Mouse (Mus musculus): Measurements from ENCODE around the gene Rhox2c. TPM values are rescaled to one million over a fixed set of nuclear protein-coding genes. Genes with fewer than 3 reads are reported as not detected.
"Not testable (repeated sequence)": the region's sequence is repeated elsewhere in the genome, so short reads cannot be mapped to it uniquely, and the experiment has no call there.

Rhox2c gene
- polyA plus RNA-seq (2016; fragmentation: Nextera tagmentation; extraction: Ambion mirVana), result not detected in 2 replicates

DNA sequence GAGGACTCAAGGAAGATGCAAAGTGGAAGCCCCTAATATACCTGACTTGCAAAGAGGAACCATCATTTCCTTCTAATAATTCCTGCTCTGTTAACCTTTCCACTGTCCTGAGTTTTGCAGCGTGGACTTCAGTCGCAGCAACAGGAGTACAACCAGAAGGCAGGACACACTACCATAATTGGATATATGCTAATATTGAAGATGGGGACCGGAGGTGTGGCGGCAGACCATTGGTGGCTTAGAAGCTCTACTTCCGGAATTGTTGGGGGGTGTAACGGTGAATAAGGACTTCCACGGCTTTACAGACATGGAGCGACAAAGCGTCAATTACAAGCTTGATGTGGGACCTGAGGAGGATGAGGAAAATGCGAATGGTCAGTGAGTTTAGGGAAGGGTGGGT is at the start of gene Rhox2c:
Gene Rhox2c, plus strand, starts transcription at position 301 of the 400 bp plus-strand sequence.
- H3K4me2 ChIP-seq; H3K9ac ChIP-seq; H3K9me3 ChIP-seq (replicated peaks); H3K27me3 ChIP-seq (replicated peaks); ATAC-seq; H3K27ac ChIP-seq; H3K36me3 ChIP-seq; H3K4me3 ChIP-seq; H3K4me1 ChIP-seq: not testable (repeated sequence)
- WGBS (ENCODE audit: insufficient replicate concordance), result 81% methylated on average over 9 of the region's 10 CpGs

DNA sequence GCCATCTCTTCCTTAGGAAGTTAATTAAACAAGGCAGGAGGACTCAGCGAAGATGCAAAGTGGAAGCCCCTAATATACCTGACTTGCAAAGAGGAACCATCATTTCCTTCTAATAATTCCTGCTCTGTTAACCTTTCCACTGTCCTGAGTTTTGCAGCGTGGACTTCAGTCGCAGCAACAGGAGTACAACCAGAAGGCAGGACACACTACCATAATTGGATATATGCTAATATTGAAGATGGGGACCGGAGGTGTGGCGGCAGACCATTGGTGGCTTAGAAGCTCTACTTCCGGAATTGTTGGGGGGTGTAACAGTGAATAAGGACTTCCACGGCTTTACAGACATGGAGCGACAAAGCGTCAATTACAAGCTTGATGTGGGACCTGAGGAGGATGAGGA is 41.7 kb upstream of the Rhox2c start, which contains the start of gene Rhox2b:
Gene Rhox2b, plus strand, starts transcription at position 301 of the 400 bp plus-strand sequence.
- not testable (repeated sequence) for H3K4me1 ChIP-seq; H3K27ac ChIP-seq; H3K36me3 ChIP-seq; H3K4me3 ChIP-seq; H3K9ac ChIP-seq; H3K27me3 ChIP-seq (replicated peaks); ATAC-seq; H3K4me2 ChIP-seq; H3K9me3 ChIP-seq (replicated peaks)
- no CpG with 5 or more reads among the region's 9 CpGs for WGBS (ENCODE audit: insufficient replicate concordance)

DNA sequence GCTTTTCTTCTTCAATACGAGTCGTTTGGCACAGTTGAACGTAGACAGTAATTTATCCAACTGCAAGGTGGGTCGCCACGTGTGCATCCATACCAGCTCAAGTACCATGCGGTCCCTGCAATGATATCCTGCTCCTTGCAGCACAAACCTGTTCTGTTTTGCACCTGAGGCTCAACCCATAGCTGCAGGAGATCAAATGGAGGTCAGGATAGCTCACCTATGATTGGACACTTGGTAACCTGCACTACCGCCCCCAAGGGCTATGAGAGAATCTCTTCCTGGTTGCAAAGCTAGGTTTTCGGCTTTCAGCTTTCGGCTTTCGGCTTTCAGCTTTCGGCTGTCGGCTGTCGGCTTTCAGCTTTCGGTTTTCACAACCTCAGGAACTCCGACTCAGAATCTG is 21.3 kb upstream of the Rhox2c start, which contains the start of gene Rhox4b:
Gene Rhox4b, plus strand, starts transcription at position 301 of the 400 bp plus-strand sequence.
- not testable (repeated sequence) for H3K27ac ChIP-seq; H3K36me3 ChIP-seq; H3K27me3 ChIP-seq (replicated peaks); H3K9ac ChIP-seq; H3K4me1 ChIP-seq; H3K4me3 ChIP-seq; H3K4me2 ChIP-seq; ATAC-seq; H3K9me3 ChIP-seq (replicated peaks)
- WGBS (ENCODE audit: insufficient replicate concordance), result 82% methylated on average over 14 of the region's 15 CpGs

DNA sequence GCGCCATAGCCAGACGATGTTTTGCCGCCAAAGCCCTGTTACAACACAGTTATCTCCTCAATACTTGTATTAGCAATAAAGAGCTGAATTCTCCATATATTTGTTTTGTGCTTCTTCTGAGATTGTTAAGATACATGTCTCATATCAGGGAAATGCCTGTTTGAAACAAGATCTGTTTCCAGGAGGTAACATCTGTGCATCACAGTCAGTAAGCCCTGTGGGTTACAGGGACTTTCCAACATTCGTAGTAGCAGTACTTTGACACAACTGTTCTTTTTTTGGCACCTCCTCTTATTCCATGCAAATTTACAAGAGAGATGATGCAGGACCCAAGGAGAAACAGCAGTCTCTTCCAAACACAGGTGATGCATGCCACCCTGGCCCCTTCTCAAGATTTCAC is 4.8 kb downstream of the Rhox2c start, which contains the start of gene Rhox3c:
Gene Rhox3c, plus strand, starts transcription at position 301 of the 400 bp plus-strand sequence.
- not testable (repeated sequence) for H3K9ac ChIP-seq; H3K27me3 ChIP-seq (replicated peaks); H3K9me3 ChIP-seq (replicated peaks); H3K4me1 ChIP-seq; H3K36me3 ChIP-seq; H3K4me3 ChIP-seq; H3K27ac ChIP-seq; H3K4me2 ChIP-seq; ATAC-seq
- 80% methylated on average over 3 of the region's 4 CpGs for WGBS (ENCODE audit: insufficient replicate concordance)

DNA sequence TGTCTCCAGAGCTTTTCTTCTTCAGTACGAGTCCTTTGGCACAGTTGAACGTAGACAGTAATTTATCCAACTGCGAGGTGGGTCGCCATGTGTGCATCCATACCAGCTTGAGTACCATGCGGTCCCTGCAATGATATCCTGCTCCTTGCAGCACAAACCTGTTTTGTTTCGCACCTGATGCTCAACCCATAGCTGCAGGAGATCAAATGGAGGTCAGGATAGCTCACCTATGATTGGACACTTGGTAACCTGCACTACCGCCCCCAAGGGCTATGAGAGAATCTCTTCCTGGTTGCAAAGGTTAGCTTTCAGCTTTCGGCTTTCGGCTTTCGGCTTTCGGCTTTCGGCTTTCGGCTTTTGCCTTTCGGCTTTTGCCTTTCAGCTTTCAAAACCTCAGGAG is 26.6 kb downstream of the Rhox2c start, which contains the start of gene Rhox4c:
Gene Rhox4c, plus strand, starts transcription at position 301 of the 400 bp plus-strand sequence.
- H3K27ac ChIP-seq; ATAC-seq; H3K4me2 ChIP-seq; H3K9me3 ChIP-seq (replicated peaks); H3K4me1 ChIP-seq; H3K27me3 ChIP-seq (replicated peaks); H3K4me3 ChIP-seq; H3K36me3 ChIP-seq; H3K9ac ChIP-seq: not testable (repeated sequence)
- 80% methylated on average over 14 of the region's 14 CpGs for WGBS (ENCODE audit: insufficient replicate concordance)

DNA sequence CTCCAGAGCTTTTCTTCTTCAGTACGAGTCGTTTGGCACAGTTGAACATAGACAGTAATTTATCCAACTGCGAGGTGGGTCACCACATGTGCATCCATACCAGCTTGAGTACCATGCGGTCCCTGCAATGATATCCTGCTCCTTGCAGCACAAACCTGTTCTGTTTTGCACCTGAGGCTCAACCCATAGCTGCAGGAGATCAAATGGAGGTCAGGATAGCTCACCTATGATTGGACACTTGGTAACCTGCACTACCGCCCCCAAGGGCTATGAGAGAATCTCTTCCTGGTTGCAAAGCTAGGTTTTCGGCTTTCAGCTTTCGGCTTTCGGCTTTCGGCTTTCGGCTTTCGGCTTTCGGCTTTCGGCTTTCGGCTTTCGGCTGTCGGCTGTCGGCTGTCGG is 60.6 kb downstream of the Rhox2c start, which contains the start of gene Rhox4d:
Gene Rhox4d, plus strand, starts transcription at position 301 of the 400 bp plus-strand sequence.
- not testable (repeated sequence) for H3K4me1 ChIP-seq; H3K9me3 ChIP-seq (replicated peaks); H3K4me2 ChIP-seq; H3K27ac ChIP-seq; H3K36me3 ChIP-seq; H3K9ac ChIP-seq; H3K27me3 ChIP-seq (replicated peaks); ATAC-seq; H3K4me3 ChIP-seq
- whole genome bisulfite sequencing (ENCODE audit: insufficient replicate concordance), result 88% methylated on average over 16 of the region's 18 CpGs

Other genes with a start within 250 kb of the Rhox2c start
- not detected in 2 replicates for gene Gm9, start 242.6 kb upstream of the Rhox2c start, polyA plus RNA-seq (2016; fragmentation: Nextera tagmentation; extraction: Ambion mirVana)
- not detected in 2 replicates for gene Rhox1, start 231.4 kb upstream of the Rhox2c start, polyA plus RNA-seq (2016; fragmentation: Nextera tagmentation; extraction: Ambion mirVana)
- not detected in 2 replicates for gene Rhox2a, start 208.7 kb upstream of the Rhox2c start, polyA plus RNA-seq (2016; fragmentation: Nextera tagmentation; extraction: Ambion mirVana)
- not detected in 2 replicates for gene Rhox3a, start 203.8 kb upstream of the Rhox2c start, polyA plus RNA-seq (2016; fragmentation: Nextera tagmentation; extraction: Ambion mirVana)
- gene Rhox4a, start 188.3 kb upstream of the Rhox2c start, polyA plus RNA-seq (2016; fragmentation: Nextera tagmentation; extraction: Ambion mirVana), result not detected in 2 replicates
- gene Rhox3a2, start 73.7 kb upstream of the Rhox2c start, polyA plus RNA-seq (2016; fragmentation: Nextera tagmentation; extraction: Ambion mirVana), result not detected in 2 replicates
- gene Rhox4a2, start 62.8 kb upstream of the Rhox2c start, polyA plus RNA-seq (2016; fragmentation: Nextera tagmentation; extraction: Ambion mirVana), result not detected in 2 replicates
- gene Rhox2b, start 41.6 kb upstream of the Rhox2c start, polyA plus RNA-seq (2016; fragmentation: Nextera tagmentation; extraction: Ambion mirVana), result not detected in 2 replicates
- gene Rhox4b, start 21.2 kb upstream of the Rhox2c start, polyA plus RNA-seq (2016; fragmentation: Nextera tagmentation; extraction: Ambion mirVana), result not detected in 2 replicates
- not detected in 2 replicates for gene Rhox3c, start 4.9 kb downstream of the Rhox2c start, polyA plus RNA-seq (2016; fragmentation: Nextera tagmentation; extraction: Ambion mirVana)
- not detected in 2 replicates for gene Rhox4c, start 26.7 kb downstream of the Rhox2c start, polyA plus RNA-seq (2016; fragmentation: Nextera tagmentation; extraction: Ambion mirVana)
- not detected in 2 replicates for gene Rhox2d, start 39.7 kb downstream of the Rhox2c start, polyA plus RNA-seq (2016; fragmentation: Nextera tagmentation; extraction: Ambion mirVana)
- not detected in 2 replicates for gene Rhox4d, start 60.7 kb downstream of the Rhox2c start, polyA plus RNA-seq (2016; fragmentation: Nextera tagmentation; extraction: Ambion mirVana)
- gene Rhox2e, start 76.8 kb downstream of the Rhox2c start, polyA plus RNA-seq (2016; fragmentation: Nextera tagmentation; extraction: Ambion mirVana), result not detected in 2 replicates
- not detected in 2 replicates for gene Rhox3e, start 88.3 kb downstream of the Rhox2c start, polyA plus RNA-seq (2016; fragmentation: Nextera tagmentation; extraction: Ambion mirVana)
- not detected in 2 replicates for gene Rhox4e, start 103.7 kb downstream of the Rhox2c start, polyA plus RNA-seq (2016; fragmentation: Nextera tagmentation; extraction: Ambion mirVana)
- not detected in 2 replicates for gene Rhox2f, start 117.7 kb downstream of the Rhox2c start, polyA plus RNA-seq (2016; fragmentation: Nextera tagmentation; extraction: Ambion mirVana)
- gene Rhox3f, start 127.3 kb downstream of the Rhox2c start, polyA plus RNA-seq (2016; fragmentation: Nextera tagmentation; extraction: Ambion mirVana), result not detected in 2 replicates
- gene Rhox4f, start 154.0 kb downstream of the Rhox2c start, polyA plus RNA-seq (2016; fragmentation: Nextera tagmentation; extraction: Ambion mirVana), result not detected in 2 replicates
- gene Rhox3g, start 174.9 kb downstream of the Rhox2c start, polyA plus RNA-seq (2016; fragmentation: Nextera tagmentation; extraction: Ambion mirVana), result not detected in 2 replicates
- gene Rhox2g, start 189.8 kb downstream of the Rhox2c start, polyA plus RNA-seq (2016; fragmentation: Nextera tagmentation; extraction: Ambion mirVana), result not detected in 2 replicates
- gene Rhox4g, start 197.6 kb downstream of the Rhox2c start, polyA plus RNA-seq (2016; fragmentation: Nextera tagmentation; extraction: Ambion mirVana), result not detected in 2 replicates
- gene Rhox3h, start 215.1 kb downstream of the Rhox2c start, polyA plus RNA-seq (2016; fragmentation: Nextera tagmentation; extraction: Ambion mirVana), result not detected in 2 replicates
- gene Rhox2h, start 219.6 kb downstream of the Rhox2c start, polyA plus RNA-seq (2016; fragmentation: Nextera tagmentation; extraction: Ambion mirVana), result not detected in 2 replicates

Data from liver, embryonic 12.5 days (tissue).